Mouse (Mus musculus) heart, postnatal 36 days (tissue): ENCODE results near the gene Tes. TPM values are rescaled to one million over a fixed set of nuclear protein-coding genes. Genes with fewer than 3 reads are reported as not detected.
"Not testable (repeated sequence)": the region's sequence is repeated elsewhere in the genome, so short reads cannot be mapped to it uniquely, and the experiment has no call there.

Source experiments
- DNase-seq, 2 experiments: peaks; one replicate each; pipeline ENCODE4 v3.0.0; 2021 to 2022
- intact Hi-C: fragments of 180-260 bp; cut with DNase I; formaldehyde crosslinking; loops from one replicate; pipeline ENCODE4 v1.15.1; 2025
- total RNA-seq, 2 experiments: library from RNA; stranded (reverse); gene quantifications; 2 replicates each; pipeline ENCODE4 v1.2.3; 2021

Gene Tes
- 1 to 10 TPM; 3.4 to 3.5 TPM for total RNA-seq

DNA sequence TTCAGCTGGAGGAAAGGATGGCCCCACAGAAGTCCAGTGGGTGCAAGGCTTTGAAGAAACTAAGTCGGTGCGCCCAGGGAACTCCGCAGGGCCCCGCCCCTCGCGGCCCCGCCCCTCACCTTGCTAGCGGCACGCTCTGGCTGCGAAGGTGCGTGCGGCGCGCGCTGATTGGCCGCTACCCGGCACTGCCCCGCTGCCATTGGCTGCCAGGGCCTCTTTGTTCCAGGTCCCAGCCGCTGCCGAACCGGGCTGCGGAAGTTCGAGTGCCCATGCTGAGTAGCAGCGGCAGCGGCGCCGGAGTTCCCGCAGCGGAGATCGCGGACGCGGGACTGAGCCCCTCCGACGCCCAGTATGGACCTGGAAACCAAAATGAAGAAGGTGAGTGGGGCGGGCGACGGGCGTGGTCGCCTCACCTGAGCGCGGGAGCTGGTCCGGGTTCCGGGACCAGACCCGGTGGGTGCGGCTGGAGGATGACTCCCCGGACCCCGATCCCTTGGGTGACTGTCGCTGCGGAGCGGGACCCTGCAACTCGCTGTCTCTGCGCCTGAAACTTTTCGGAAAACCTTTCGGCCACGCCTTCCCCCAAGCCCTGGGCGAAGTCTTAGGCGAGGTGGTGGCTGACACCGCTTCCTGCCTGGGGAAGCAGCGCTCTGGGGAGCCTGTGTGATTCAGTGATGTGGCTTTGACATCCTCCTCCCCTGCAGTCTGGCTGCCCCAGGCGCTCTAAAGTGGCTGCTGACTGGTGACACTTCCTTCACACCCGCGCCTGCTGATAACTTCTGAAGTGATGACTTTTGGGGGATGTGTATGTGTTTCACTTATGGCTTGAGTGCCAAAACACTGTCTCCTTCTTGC, at the start of gene Tes:
TSS of gene Tes (plus strand) at position 214 of the 855 bp plus-strand sequence.
- intact Hi-C loops = no loop called here

DNA sequence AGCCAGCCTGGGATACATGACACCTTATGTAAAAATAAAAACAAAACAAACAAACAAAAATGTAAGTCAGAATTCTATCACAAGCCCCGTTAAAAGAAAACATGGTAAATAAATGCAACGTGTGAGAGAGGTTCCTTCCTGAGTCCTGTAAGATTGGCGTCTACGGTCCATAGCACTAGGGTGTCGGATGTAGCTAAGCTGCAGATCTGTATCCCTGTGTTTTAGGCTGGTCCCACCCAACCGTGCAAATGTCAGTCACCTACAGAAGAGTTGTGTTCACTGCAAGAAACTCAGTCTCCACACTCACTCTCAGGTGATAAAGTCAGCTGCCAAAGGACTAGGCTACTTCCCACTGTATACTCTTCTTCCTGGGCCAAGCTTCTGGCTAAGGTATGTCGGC, 39.1 kb upstream of the Tes start:
- intact Hi-C loops = loop anchor here (2.0 to 5.0 kb wide), 3 partner anchors 59 to 561 kb away; no protein-coding TSS in a partner anchor
- no peak for DNase-seq

More for the DNA sequence above, at the start of gene Tes:
- peak; percentile 64 to 68 for DNase-seq

DNA sequence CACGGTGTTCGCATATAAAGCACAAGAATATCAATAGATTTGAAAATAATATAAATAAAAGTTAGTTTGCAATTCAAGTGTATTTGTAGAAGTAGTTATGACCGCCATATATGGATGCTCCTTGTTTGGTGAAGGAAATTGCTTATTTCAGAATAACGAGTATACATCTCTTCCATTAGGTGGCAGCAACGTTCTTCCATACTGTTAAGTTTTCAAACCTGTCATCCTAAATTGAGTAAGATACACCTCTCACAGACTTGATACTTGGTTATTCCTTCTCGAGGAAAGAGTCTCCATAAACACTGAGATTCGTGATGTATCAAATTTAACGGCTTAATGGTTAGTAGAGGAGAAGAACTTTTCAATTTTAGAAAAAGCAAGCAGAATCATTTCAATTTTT, 37.4 kb upstream of the Tes start:
- intact Hi-C loops = loop anchor here (1.0 to 5.0 kb wide), 3 partner anchors 60 to 560 kb away; no protein-coding TSS in a partner anchor
- DNase-seq = no peak

DNA sequence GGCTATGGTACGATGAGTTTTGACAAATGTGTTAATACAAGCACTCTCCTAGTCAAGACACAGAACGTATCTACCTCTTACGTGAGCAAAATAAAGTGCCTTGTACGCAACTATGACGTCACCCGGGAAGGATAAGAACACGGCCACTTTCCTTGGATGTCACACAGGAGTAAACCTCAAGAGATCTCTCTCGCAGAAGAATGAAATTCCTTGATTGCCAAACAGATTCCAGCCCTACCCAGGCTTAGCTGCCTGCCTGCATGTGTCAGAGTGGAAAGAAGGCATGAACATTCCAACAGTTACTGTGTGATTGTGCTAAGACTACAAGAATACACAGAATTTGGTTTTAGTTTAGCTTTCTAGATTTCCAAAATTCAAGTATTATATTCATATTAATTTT, 36.1 kb upstream of the Tes start:
- no peak for DNase-seq
- intact Hi-C loops = loop anchor here (5.0 kb wide), 2 partner anchors 328 to 558 kb away; no protein-coding TSS in a partner anchor

DNA sequence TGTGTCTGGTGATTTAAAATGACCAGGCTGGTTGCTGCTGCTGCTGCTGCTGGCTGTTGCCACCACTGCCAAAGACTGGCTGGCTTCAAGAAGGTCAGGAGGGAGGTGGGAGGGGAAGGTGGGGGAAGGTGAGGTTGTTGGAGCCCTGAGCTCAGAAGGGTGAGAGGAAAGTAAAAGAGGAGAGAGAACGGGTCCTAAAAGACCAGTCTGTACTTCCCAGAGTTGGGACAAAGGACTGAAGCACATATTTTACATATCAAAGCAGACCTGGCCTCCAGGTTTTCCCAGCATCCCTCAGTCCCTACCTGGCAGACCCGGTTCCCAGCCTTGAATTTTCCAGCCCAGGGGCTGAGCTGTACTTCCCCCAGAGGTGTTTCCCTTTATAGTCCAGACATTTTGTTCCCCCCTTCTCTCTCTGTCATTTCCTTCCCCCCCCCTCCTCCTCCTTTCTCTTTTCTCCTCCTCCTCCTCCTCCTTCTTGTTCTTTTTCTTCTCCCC, 32.7 kb upstream of the Tes start:
- intact Hi-C loops = no loop called here
- no peak for DNase-seq

DNA sequence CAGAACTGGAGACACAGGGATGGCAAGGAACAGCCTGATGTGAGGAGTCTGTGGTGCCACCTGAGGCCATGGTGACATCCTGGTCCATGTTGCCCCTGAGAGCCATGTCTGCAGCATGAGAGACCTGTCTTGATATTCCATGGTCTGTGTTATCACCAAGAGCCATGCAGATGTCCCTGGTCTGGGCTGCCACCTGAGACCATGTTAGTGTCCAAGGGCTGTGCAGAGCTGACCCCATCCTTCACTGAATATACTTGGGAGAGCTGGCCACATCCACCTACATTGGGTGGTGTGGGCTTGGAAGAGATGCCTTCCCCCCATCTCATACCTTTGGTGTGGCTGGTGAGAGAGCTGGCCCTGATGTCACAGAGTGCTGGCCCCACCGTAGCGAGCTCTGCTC, 30.9 kb upstream of the Tes start:
- DNase-seq = no peak
- intact Hi-C loops = no loop called here

DNA sequence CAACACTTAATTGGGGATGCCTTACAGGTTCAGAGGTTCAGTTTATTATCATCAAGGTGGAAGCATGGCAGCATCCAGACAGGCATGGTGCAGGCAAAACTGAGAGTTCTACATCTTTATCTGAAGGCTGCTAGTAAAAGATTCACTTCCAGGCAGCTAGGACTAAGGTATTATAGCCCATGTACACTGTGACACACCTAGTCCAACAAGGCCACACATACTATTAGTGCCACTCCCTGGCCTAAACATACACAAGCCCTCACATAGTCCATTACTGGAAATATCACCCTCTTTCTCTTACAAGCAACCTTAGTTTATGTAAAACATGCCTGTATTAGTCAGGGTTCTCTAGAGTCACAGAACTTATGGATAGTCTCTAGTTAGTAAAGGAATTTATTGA, 29.7 kb upstream of the Tes start:
- no peak for DNase-seq
- intact Hi-C loops = no loop called here

DNA sequence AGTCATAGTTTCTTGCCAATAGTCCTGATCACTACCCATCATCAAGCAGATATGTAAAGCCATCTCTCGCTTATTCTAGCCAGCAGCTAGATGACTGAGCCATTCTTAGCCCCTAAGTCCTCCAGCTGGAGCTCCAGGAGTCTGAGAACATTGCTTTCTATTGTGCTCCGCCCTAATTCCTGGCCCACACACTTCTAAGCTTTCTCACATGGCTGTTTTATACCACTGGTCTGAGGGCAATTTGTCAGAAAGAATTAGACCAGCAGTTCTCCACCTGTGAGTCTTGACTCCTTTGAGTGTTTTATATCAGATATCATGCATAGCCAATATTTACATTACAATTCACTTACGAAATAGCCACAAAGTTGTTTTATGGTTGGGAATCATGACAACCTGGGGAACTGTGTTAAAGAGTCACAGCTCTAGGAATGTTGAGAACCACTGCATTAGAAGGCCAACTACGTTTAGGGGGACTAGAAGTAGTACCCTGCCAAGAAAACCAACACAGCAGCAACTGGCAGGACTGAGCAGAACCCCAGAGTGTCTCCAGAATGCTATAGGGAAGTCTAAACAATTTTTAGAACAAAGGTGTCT, 13.4 kb upstream of the Tes start:
- intact Hi-C loops = no loop called here
- no peak for DNase-seq

DNA sequence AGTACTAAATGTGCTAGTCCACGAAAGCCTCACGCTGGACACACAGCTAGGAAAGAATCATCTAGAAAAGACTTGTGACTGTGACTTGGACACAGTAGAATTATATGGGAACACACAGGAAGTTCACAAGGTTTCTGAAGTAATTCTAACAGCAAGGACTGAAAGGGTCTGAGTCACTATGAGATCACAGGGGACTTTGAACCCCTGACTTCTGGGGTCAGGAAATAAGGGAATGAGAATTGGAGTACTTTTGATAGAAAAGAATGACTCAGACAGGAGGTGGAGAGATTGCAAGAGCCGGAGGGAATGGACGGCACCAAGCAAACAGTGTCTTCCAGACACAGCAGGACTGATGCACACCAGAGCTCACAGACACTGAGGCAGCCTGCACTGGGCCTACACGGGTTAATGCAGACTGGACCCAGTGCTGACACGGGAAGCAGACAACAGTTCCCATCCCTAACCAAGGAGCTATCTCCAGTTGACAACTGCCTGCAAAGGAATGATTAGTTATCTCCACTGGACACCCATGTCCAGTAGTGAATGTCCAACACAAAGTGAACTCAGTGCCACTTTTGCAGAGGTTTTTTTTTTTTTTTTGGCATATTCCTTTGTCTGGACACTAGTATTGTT, 11.8 kb upstream of the Tes start:
- intact Hi-C loops = no loop called here
- DNase-seq = no peak

DNA sequence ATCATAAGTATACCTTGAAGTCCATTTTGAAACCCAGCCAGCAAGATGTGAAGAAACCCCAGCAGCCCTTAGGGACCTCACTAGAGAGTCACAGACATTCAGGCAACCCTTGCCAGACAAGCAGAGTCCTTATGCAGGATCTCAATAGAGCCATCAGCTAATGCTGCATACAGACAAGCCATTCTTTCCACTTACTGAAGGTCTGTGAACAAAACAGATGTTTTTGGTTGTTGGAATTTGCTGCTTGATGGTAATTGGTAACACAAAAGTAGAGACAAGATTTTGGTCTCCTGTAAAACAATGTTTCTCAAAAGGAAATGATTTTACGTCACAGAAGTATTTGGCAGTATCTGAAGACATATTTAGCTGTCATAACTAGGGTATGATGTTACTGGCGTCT, 10.2 kb upstream of the Tes start:
- no peak for DNase-seq

DNA sequence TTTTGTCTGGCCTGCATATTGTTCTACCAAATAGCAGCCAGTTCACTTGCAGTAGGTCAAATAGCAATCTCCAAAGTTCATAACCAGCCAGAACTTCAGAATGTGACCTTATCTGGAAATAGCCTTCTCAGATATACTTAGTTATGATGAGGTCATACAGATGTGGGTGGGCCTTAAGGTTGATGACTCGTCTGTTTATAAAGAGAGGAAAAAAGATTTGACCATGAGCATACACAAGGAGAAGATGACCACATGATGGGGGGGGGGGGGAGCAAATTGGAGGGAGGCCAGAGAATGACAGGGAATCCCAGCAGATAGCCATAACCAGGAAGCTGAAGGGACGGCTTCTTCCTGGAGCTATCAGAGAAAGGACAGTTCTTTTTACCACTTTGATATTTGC, 9.3 kb upstream of the Tes start:
- no peak for DNase-seq
- intact Hi-C loops = no loop called here

More for the DNA sequence above, 10.2 kb upstream of the Tes start:
- intact Hi-C loops = no loop called here

DNA sequence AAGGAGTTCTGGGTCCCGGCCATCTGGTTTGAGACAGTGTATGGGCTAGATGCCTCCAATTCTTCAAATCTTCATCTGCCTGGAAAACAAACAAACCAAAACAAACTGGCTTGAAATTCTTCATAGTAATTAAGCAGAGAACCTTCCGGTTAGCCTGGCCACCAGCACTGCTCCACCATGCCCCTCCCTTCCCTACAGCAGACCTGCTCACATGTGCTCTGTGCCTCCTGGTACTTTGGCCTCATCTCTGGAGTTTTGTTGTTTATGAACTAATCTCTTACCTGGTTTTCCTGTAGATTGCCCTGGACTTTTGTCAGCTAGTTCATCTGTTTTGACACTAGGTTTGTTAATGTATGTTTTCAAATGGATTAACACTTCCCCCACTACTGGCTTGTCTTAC, 5.4 kb upstream of the Tes start:
- no peak for DNase-seq
- intact Hi-C loops = no loop called here

DNA sequence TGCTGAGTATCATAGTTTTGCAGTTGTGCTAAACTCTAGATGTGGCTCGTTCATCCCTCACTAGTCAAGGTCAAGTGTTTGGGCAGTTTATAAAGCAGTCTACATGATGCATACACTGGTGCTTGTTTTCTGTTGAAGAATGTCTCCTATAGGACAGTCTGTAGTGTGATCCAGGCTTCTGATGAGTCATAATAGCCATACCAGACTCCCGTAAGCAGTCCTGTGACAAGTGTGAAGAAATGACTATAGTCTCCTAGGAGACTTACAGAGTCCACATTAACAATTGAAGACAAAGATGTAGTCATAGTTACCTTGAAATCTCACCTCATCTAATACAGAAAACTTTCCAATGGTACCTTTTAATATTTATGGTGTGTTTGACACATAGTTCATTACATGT, 4.8 kb upstream of the Tes start:
- DNase-seq = no peak
- intact Hi-C loops = no loop called here

DNA sequence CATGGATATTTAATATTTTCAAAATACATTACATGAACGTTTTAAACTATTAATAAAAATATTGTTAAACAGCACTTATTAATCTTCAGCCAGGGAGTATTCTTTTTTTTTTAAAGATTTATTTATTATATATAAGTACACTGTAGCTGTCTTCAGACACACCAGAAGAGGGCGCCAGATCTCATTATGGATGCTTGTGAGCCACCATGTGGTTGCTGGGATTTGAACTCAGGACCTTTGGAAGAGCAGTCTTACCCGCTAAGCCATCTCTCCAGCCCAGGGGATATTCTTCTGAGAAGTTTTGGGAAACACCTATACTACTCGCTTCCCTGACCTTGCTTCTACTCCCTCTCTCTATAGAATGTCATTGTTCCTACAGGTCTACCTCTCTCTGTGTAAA, 3.1 kb upstream of the Tes start:
- intact Hi-C loops = not testable (repeated sequence)

DNA sequence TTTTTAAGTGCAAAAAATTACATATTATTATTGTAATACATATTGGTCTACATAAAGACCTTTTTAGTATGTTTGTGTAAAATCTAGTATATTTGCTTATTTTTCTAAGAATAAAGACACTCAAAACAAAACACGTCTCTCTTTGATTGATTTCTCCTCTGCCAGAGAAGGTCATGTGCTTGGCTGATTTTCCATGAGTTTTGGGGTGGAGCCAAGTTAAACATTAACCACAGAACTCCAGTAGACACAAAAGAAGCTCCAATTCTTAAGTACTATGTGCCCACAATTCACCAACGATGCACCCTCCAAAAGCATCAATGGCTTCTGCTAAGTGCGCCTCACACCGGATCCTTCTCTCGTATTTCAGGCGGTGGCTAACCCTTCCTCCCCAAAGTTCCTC, 2.6 kb upstream of the Tes start:
- no peak for DNase-seq
- intact Hi-C loops = no loop called here

More for the DNA sequence above, 3.1 kb upstream of the Tes start:
- DNase-seq = not testable (repeated sequence)

DNA sequence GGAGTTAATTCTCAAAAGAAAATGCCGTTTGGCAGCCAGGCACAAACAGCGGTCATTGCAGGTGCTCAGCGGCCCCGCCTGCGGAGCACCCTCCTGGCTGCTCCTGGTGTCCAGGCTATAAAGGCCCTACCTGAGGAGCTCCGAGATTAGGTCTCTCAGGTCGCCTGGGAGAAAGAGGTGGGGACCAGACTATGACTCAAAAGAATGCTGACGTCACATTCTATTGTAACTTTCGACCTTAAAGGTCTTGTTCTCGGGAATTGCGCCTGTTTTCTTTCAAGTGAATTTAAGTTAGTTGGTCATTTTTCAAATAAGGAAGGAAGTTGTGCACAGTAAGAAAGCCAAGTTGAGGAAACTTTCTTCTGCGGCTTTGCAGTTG, 831 bp downstream of the Tes start:
- intact Hi-C loops = no loop called here
- no peak for DNase-seq

DNA sequence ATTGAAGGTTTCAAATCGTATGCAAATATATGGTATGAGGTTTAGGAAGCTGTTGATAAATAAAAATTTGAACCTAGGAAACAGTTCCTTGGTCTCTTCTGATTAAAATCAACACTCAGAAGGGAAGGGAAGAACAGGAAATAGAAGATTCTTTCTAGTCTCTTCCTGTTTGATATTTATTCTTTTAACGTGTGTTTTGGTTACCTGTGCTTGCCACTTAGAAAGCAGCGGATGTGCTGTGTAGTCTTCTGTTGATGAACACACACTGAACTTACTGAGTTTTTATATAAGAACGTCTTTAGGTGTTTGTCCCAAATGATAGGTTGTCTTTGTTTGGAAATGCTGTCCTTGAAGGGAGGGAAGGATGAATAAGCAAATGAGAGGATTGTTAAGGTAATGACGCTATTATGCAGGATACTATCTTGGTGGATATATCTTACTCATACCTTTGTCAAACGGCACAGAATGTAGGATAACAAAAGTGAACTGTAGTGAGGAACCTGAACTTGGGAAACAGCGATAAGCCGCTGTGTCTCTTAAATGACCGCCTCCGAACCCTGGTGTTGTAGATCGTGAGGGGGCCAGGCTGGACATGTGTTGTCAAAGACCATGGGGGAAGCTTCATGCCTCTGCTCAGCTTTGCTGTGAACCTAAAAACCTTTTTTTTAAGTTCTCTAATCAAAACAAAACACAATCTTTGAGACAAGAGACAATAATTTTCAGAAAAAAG, 1.4 kb downstream of the Tes start:
- DNase-seq = no peak
- intact Hi-C loops = no loop called here

DNA sequence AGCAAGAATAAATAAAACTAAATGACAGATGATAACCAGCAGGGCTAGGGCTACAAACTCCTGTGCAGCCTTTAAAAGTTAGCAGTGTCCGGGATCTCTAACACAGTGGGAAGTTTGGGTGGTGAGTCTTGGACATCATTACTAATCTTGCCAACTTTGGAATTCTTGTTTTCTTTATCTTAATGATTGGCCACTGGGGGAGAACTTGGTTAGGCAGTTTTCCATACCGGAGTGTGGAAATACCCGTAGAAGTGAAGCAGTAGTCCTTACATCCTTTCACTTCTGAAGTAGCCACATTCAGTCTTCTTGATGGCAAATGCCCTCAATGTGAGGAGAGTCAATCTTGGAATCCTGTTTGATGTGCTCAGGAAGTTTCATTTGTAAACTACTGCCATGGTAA, 7.0 kb downstream of the Tes start:
- no peak for DNase-seq
- intact Hi-C loops = no loop called here

DNA sequence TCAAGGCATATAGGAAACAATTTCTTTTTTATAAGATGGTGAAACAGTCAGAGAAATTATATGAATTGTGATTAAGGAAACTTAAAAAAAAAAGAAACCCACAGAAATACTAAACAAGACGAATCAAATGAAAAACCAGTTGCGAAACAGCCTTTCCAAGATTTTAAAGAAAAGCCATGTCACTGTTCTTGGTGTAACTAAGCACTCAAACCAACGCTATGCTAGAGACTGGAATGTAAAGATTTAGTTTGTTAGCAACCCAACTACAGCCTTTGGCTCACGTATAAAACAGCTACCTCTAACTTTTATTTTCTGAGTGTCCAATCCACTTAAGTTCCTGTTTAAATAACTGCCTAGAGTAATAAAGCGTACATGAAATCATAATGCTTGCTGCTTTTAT, 7.4 kb downstream of the Tes start:
- intact Hi-C loops = no loop called here

DNA sequence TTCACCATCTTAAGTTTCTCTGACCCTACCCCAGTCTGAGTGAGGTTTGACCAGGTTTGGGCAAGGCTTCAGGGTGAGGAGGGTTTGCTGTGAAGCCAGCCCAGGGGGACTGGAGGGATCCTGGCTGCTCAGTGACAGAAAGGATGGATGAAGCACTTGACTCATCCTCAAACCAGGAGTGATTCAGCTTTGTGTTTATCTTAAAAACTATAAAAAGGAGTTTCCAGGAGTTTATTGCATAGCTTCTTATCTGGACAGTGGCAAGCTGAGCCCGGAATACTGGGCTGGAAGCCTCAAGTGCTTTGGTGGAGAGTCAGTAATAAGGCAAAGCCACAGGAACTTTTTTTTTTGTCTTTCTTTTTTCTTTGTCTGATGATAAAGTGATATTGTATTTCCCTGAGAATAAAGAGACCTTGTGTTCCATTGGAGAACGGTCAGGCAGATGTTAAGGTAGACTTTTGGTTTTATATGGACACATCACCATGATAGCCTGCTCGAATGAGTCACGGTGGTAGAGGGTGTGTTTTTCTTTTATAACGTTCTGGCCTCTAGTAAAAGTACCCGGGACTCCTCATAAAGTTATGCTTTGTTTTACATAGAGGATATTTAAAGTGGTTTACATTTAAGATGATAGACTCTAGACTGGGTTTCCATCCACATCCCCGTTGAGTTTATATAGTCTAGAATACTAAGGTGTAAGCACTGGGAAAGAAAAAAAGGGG, 8.0 kb downstream of the Tes start:
- no peak for DNase-seq
- intact Hi-C loops = no loop called here

More for the DNA sequence above, 7.4 kb downstream of the Tes start:
- DNase-seq = no peak
